Mouse (Mus musculus): Measurements from ENCODE around the gene Fyb.
"Not testable (repeated sequence)": the region's sequence is repeated elsewhere in the genome, so short reads cannot be mapped to it uniquely, and the experiment has no call there.

Fyb gene

GRCm38 (mm10) chr15:6562161-6562560, 39.5 kb downstream of the Fyb start:
- no peak for DNase-seq (ENCODE audit: low spot score in 2 of 2)

GRCm38 (mm10) chr15:6562629-6563028, 40.0 kb downstream of the Fyb start:
- DNase-seq (ENCODE audit: low spot score in 2 of 2): no peak

- peak in 1 of 2 experiments; percentile 30 for DNase-seq (ENCODE audit: low spot score in 2 of 2)
Measured at GRCm38 (mm10) chr15:6564977-6565421, 42.3 kb downstream of the Fyb start.

- no peak for DNase-seq (ENCODE audit: low spot score in 2 of 2)
Measured at GRCm38 (mm10) chr15:6565873-6566272, 43.2 kb downstream of the Fyb start.

- no peak for DNase-seq (ENCODE audit: low spot score in 2 of 2)
Measured at GRCm38 (mm10) chr15:6567993-6568392, 45.3 kb downstream of the Fyb start.

GRCm38 (mm10) chr15:6568605-6569004, 46.0 kb downstream of the Fyb start:
- DNase-seq (ENCODE audit: low spot score in 2 of 2): no peak

- DNase-seq (ENCODE audit: low spot score in 2 of 2): no peak
Measured at GRCm38 (mm10) chr15:6569074-6569473, 46.4 kb downstream of the Fyb start.

- no peak for DNase-seq (ENCODE audit: low spot score in 2 of 2)
Measured at GRCm38 (mm10) chr15:6570164-6570861, 47.7 kb downstream of the Fyb start.

GRCm38 (mm10) chr15:6570876-6571275, 48.2 kb downstream of the Fyb start:
- DNase-seq (ENCODE audit: low spot score in 2 of 2): peak in 1 of 2 experiments; percentile 50

GRCm38 (mm10) chr15:6574283-6574960, 51.8 kb downstream of the Fyb start:
- DNase-seq (ENCODE audit: low spot score in 2 of 2): no peak

GRCm38 (mm10) chr15:6577971-6578370, 55.3 kb downstream of the Fyb start:
- DNase-seq (ENCODE audit: low spot score in 2 of 2): no peak

- DNase-seq (ENCODE audit: low spot score in 2 of 2): no peak
Measured at GRCm38 (mm10) chr15:6578654-6579053, 56.0 kb downstream of the Fyb start.

- DNase-seq (ENCODE audit: low spot score in 2 of 2): no peak
Measured at GRCm38 (mm10) chr15:6579194-6579768, 56.6 kb downstream of the Fyb start.

GRCm38 (mm10) chr15:6579769-6580261, 57.2 kb downstream of the Fyb start:
- no peak for DNase-seq (ENCODE audit: low spot score in 2 of 2)

- DNase-seq (ENCODE audit: low spot score in 2 of 2): no peak
Measured at GRCm38 (mm10) chr15:6584645-6585044, 62.0 kb downstream of the Fyb start.

GRCm38 (mm10) chr15:6586351-6586750, 63.7 kb downstream of the Fyb start:
- DNase-seq (ENCODE audit: low spot score in 2 of 2): not testable (repeated sequence)

GRCm38 (mm10) chr15:6587526-6587925, 64.9 kb downstream of the Fyb start:
- DNase-seq (ENCODE audit: low spot score in 2 of 2): no peak

GRCm38 (mm10) chr15:6588192-6588591, 65.5 kb downstream of the Fyb start:
- no peak for DNase-seq (ENCODE audit: low spot score in 2 of 2)

- DNase-seq (ENCODE audit: low spot score in 2 of 2): no peak
Measured at GRCm38 (mm10) chr15:6590846-6591451, 68.3 kb downstream of the Fyb start.

- no peak for DNase-seq (ENCODE audit: low spot score in 2 of 2)
Measured at GRCm38 (mm10) chr15:6591527-6591926, 68.9 kb downstream of the Fyb start.

- DNase-seq (ENCODE audit: low spot score in 2 of 2): no peak
Measured at GRCm38 (mm10) chr15:6592561-6593253, 70.1 kb downstream of the Fyb start.

GRCm38 (mm10) chr15:6593254-6593623, 70.6 kb downstream of the Fyb start:
- DNase-seq (ENCODE audit: low spot score in 2 of 2): no peak
